Mouse (Mus musculus) ES-E14 (cell line): Measurements from ENCODE around the gene Cda. TPM values are rescaled to one million over a fixed set of nuclear protein-coding genes. Genes with fewer than 3 reads are reported as not detected.
A peak's percentile ranks its signal among the peaks of the same experiment; 100 is the strongest.

Source experiments
- DNase-seq: peaks from one replicate; pipeline ENCODE4 v3.0.0-alpha.2; 2013; ENCODE audit warnings: low read depth, low spot score
- H3K27ac ChIP-seq: 2 replicates; pipeline ENCODE4 v1.5.1; 2012; ENCODE audit warnings: low read depth, mild to moderate bottlenecking, low read length, moderate library complexity, mixed read lengths; ENCODE audit not compliant: poor library complexity, insufficient read depth, severe bottlenecking
- H3K36me3 ChIP-seq: 2 replicates; pipeline ENCODE4 v1.6.1; 2012; ENCODE audit warnings: mild to moderate bottlenecking, low read length, moderate library complexity, mixed read lengths; ENCODE audit not compliant: control insufficient read depth, poor library complexity, insufficient read depth, severe bottlenecking
- H3K4me1 ChIP-seq, 2 experiments: fragments of 150-350 bp in 1 of 2; sonication (generic) in 1 of 2; 2 replicates each; pipeline ENCODE4 v1.6.1; 2012; ENCODE audit warnings: low read length in 2 of 2, mild to moderate bottlenecking in 1 of 2, mixed read lengths in 1 of 2; ENCODE audit not compliant: control insufficient read depth in 2 of 2, insufficient read depth in 2 of 2, poor library complexity in 1 of 2
- H3K4me3 ChIP-seq, 2 experiments: fragments of 150-350 bp in 1 of 2; sonication (generic) in 1 of 2; 2 replicates each; pipeline ENCODE4 v1.5.1; 2012; ENCODE audit warnings: low read length in 2 of 2, low read depth in 1 of 2, mild to moderate bottlenecking in 1 of 2, mixed read lengths in 1 of 2; ENCODE audit not compliant: insufficient read depth in 1 of 2, poor library complexity in 1 of 2, severe bottlenecking in 1 of 2
- H3K9ac ChIP-seq: 2 replicates; pipeline ENCODE4 v1.6.1; 2012; ENCODE audit warnings: low read depth, mild to moderate bottlenecking, low read length, mixed read lengths; ENCODE audit not compliant: poor library complexity, insufficient read depth, severe bottlenecking
- H3K9me3 ChIP-seq: fragments of 150-350 bp; sonication (generic); 2 replicates; pipeline ENCODE4 v1.6.1; 2012; ENCODE audit warnings: low read depth, mild to moderate bottlenecking, low read length; ENCODE audit not compliant: control insufficient read depth, insufficient read depth
- CHD2 ChIP-seq: IDR thresholded peaks from 2 replicates; pipeline ENCODE4 v1.6.1; 2014; ENCODE audit warnings: mild to moderate bottlenecking, low read depth, low read length, inconsistent platforms
- HCFC1 ChIP-seq: IDR thresholded peaks from 2 replicates; pipeline ENCODE4 v1.6.1; 2012; ENCODE audit warnings: low read length, inconsistent platforms, borderline replicate concordance; ENCODE audit not compliant: insufficient read depth
- MAFK ChIP-seq: IDR thresholded peaks from 2 replicates; pipeline ENCODE4 v1.6.1; 2014; ENCODE audit warnings: mild to moderate bottlenecking, low read depth, low read length, inconsistent platforms; ENCODE audit not compliant: insufficient read depth
- ZC3H11A ChIP-seq: IDR thresholded peaks from 2 replicates; pipeline ENCODE4 v1.6.1; 2012; ENCODE audit warnings: low read depth, mild to moderate bottlenecking, inconsistent platforms, low read length, borderline replicate concordance
- ZNF384 ChIP-seq: IDR thresholded peaks from 2 replicates; pipeline ENCODE4 v1.6.1; 2012; ENCODE audit warnings: low read depth, low read length, inconsistent platforms
- in situ Hi-C, 2 experiments: fragments of 600-800 bp; cut with MboI; formaldehyde crosslinking; loops; one replicate each; pipeline ENCODE4 v1.15.1; 2025; ENCODE audit warnings: low sequenced_read_pairs in 2 of 2, inconsistent platforms in 1 of 2; ENCODE audit not compliant: unreplicated experiment in 2 of 2
- total RNA-seq: library from RNA; depleted of rRNA; stranded (reverse); fragments of 300-350 nt; gene quantifications from 2 replicates; pipeline ENCODE4 v1.2.3, GENCODE M21; 2012; rRNA removed

Cda gene
- total RNA-seq: 1.9 and 3.1 TPM in 2 replicates

- in situ Hi-C loops: no loop called here
- Histone ChIP-seq H3K36me3 (no peaks in the 10 kb centered on the region), H3K27ac (no peak within 1 kb of the TSS), H3K4me1 (peaks cover 0 to 10% of the 10 kb centered on the region in 2 experiments; a peak in 2 of 4 replicates), H3K4me3 (peak within 1 kb of the TSS; percentile 45 to 58; a peak in 3 of 4 replicates), H3K9me3 (no peaks in the 10 kb centered on the region), H3K9ac (no peak within 1 kb of the TSS)
- no peak for DNase-seq
- TF ChIP-seq ZNF384 (no peak), HCFC1 (no peak), MAFK (no peak), ZC3H11A (no peak), CHD2 (no peak)
Observed at GRCm38 (mm10) chr4:138367641-138368497, at the start of gene Cda. Cda (minus strand) TSS chr4:138367992.

- Histone ChIP-seq H3K36me3 (no peaks in the 10 kb centered on the region), H3K9me3 (no peaks in the 10 kb centered on the region), H3K4me3 (no peak overlapping the region), H3K27ac (peak overlapping the region; percentile 65; the same call in 1 of the 2 replicates), H3K9ac (no peak overlapping the region), H3K4me1 (peaks cover 7 to 45% of the 10 kb centered on the region in 2 experiments)
- in situ Hi-C loops: no loop called here
- no peak for TF ChIP-seq ZC3H11A
- no peak for TF ChIP-seq CHD2
- TF ChIP-seq HCFC1: no peak
- no peak for TF ChIP-seq MAFK
- TF ChIP-seq ZNF384: no peak
- DNase-seq: no peak
Observed at GRCm38 (mm10) chr4:138416414-138416813, 48.6 kb upstream of the Cda start.

- peaks cover 7 to 47% of the 10 kb centered on the region in 2 experiments for H3K4me1 ChIP-seq
- no peaks in the 10 kb centered on the region for H3K36me3 ChIP-seq
- TF ChIP-seq CHD2: no peak
- no peak for TF ChIP-seq ZNF384
- TF ChIP-seq HCFC1: no peak
- peak overlapping the region; percentile 54; the same call in 1 of the 2 replicates for H3K27ac ChIP-seq
- no peak overlapping the region for H3K4me3 ChIP-seq
- DNase-seq: no peak
- no peaks in the 10 kb centered on the region for H3K9me3 ChIP-seq
- H3K9ac ChIP-seq: no peak overlapping the region; the same call in 1 of the 2 replicates
- in situ Hi-C loops: no loop called here
Observed at GRCm38 (mm10) chr4:138415991-138416390, 48.2 kb upstream of the Cda start.

- DNase-seq: no peak
- H3K4me1 ChIP-seq: peaks cover 7 to 51% of the 10 kb centered on the region in 2 experiments
- TF ChIP-seq MAFK (no peak), ZNF384 (no peak), HCFC1 (no peak), CHD2 (no peak), ZC3H11A (no peak)
- peak overlapping the region in 1 of 2 experiments; percentile 2; a peak in 1 of 4 replicates for H3K4me3 ChIP-seq
- H3K36me3 ChIP-seq: no peaks in the 10 kb centered on the region
- no peak overlapping the region; the same call in 1 of the 2 replicates for H3K27ac ChIP-seq
- in situ Hi-C loops: no loop called here
- H3K9me3 ChIP-seq: no peaks in the 10 kb centered on the region
- no peak overlapping the region; the same call in 1 of the 2 replicates for H3K9ac ChIP-seq
Observed at GRCm38 (mm10) chr4:138414725-138415124, 46.9 kb upstream of the Cda start.
